Mouse (Mus musculus): ENCODE results near the gene Ajuba.

DNA sequence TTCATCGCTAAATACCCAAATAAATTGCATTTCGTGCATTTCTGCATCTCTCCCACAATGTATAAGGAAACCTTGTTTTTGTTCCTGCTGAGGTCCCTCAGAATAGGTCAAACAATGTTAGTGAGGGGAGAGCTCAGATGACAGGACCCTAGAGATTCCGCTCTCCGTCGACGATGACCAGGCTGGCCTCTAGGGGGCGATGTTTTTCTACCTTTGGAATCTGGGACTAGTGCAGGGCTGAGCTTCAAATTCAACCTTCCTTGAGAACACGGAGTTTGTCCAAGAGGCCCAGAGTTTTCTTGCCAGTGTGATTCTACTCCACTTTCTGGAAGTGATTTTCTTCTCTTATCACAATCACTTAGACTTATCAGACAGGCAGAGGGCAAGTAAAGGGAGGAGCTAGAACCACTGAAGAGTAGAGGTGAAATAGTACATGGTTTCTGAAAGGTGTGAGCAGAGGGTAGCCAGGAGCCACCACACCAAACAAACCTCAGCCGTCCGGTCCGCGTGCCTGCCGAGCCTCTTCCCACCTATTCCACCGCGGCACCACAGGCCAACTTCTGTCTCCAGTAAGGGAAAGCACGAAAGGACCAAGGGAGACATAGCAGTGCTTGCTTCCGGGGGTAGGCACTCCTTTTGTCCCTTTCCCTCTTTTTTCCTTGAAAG lies 48.8 kb downstream of the Ajuba start:
- no peak for TF ChIP-seq HCFC1 (IDR thresholded peaks at IDR 0.05; ENCODE audit: borderline replicate concordance, insufficient read depth, low read length)
- no peak for TF ChIP-seq CHD2 (IDR thresholded peaks at IDR 0.05; ENCODE audit: low read depth, low read length)
- TF ChIP-seq MAFK (IDR thresholded peaks at IDR 0.05; ENCODE audit: insufficient read depth, low read depth, low read length), result no peak
- TF ChIP-seq ZNF384 (IDR thresholded peaks at IDR 0.05; ENCODE audit: low read depth, low read length), result no peak
- TF ChIP-seq ZC3H11A (IDR thresholded peaks at IDR 0.05; ENCODE audit: borderline replicate concordance, low read depth, low read length), result no peak

Measured in ES-E14 (cell line).